Mouse (Mus musculus): ENCODE results near the gene Cers5.
"Not testable (repeated sequence)": the region's sequence is repeated elsewhere in the genome, so short reads cannot be mapped to it uniquely, and the experiment has no call there.

Cers5 gene

DNA sequence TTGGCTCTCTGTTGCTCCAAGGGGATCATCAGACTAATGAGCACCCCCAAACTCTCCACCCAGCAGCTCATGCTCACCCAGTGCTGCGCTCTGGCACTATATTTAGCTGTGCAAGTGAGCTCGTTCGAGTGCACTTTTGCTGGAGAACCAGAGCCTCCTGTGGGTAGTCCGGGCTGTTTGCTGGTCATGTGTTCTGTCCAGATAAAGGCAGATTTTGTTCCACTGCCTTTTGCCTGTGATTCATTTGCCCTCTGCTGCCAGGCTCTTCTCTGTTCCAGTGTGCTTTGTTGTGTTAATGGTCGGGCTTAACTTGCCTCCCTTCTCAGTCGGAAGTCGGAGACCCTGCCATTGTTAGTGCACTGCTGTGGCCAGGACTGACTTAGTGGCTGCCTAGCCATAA, 67.8 kb downstream of the Cers5 start:
- no peak for DNase-seq

DNA sequence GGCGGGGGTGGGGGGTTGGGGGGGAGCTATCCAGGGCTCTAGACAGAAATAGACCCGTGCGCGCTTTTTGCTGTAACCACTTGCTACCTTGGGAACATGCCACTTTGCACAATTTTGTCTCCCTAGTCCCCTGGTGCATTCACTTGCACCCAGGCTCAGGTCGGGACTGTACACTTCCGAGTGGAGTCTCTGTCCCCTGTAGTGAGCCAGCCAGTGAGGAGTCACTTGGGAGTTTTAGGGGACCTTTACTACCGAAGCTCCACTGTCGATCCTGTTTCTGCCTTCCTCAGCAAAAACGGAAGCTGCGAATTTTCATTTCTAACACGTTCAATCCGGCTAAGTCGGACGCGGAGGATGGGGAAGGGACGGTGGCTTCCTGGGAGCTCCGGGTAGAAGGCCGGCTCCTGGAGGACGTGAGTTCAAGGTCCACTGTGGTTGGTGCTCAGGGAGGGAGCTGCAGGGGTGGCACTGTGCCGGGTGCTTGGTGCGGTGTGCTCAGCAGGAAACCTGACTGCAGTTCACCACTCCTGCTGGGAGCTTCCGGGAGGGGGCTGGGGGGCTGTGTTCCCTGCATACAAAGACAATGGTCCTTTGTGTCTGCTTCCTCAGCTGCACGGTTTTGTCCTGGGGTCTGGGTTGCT, 68.5 kb downstream of the Cers5 start:
- DNase-seq = no peak

DNA sequence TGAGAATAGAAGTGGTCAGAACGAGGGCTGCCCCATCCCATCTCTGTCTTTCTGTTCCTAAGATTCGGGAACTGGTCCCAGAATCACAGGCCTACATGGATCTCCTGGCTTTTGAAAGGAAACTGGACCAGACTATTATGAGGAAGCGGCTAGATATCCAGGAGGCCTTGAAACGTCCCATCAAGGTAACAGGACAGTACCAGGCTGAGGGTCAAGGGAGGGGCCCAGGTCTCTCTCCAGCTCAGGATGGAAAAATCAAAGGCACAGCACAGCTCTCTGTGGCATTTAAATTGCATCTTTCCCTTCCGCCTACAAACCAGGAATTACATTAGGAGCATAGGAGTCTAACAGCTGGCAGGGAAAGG, 69.0 kb downstream of the Cers5 start:
- no peak for DNase-seq

DNA sequence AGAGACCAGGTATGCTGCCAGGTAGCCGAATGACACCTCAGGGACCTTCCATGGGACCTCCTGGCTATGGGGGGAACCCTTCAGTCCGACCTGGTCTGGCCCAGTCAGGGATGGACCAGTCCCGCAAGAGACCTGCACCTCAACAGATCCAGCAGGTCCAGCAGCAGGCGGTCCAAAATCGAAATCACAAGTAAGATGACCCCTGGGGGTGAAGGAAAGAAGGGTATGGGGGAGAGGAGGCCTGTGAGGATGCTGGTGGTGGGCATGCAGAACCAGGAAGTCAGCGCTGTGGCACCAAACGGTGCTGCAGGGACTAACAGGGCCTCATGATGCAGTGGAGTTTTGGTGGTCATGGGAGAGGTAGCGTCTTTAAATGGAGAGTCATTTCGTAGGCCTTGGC, 69.6 kb downstream of the Cers5 start:
- DNase-seq = no peak

DNA sequence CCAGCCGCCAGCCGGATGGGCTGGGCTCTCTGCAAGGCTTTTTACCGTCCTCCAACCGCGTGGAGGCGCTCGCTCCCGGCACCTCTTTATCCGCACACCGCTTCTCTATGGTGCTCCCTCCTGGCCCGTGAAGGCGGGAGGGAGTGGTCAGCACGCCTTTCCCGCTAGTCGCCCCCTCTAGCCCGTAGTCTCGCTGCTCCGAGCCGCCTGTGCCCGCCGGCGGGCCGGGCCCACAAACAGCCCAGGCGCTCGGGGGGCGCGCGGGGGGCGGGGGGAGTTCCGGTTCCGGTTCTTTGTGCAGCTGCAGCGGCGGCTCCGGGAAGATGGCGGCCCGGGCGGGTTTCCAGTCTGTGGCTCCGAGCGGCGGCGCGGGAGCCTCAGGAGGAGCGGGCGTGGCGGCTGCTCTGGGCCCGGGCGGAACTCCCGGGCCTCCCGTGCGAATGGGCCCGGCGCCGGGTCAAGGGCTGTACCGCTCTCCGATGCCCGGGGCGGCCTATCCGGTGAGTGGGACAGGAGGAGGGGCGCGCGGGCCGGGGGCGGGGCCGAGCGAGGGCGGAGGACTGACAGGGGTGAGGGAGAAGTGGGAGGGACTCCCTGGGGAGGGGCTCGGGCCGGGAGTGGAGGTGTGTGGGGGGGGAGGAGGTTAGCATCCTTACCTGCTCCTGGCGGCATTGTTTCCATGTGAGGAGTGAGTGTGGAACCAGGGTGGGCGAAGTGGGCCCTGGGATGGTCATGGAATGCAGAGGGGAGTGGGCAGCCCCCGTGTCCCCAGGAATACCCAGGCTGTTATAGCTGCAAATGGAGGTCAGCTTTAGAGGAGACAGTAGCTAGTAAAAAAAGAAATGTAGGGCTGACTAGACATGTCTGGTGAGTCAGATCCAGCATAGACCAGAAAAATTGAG, 70.4 kb downstream of the Cers5 start, which contains the start of gene Smarcd1:
Smarcd1 (plus strand) TSS at position 131 of the 902 bp plus-strand sequence.
- peak; percentile 93 for DNase-seq

DNA sequence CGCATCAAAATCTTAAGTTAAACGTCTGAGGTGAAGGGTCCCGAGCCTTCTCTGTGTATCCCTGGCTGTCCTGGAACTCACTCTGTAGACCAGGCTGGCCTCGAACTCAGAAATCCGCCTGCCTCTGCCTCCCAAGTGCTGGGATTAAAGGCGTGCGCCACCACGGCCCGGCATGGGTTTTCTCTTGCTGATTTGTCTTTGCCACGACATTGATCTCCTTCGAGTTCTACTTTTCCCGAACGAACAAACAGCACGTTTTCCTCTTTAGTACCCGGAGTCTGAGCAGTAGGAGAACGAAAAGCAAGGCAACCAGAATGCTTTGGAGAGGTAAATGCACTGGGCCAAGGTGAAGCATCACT, 71.1 kb downstream of the Cers5 start:
- DNase-seq = not testable (repeated sequence)

- peak; percentile 64 for DNase-seq
Observed at GRCm38 (mm10) chr15:99700219-99701106, 72.2 kb downstream of the Cers5 start.

- no peak for DNase-seq
Observed at GRCm38 (mm10) chr15:99699715-99700114, 73.0 kb downstream of the Cers5 start.

GRCm38 (mm10) chr15:99698533-99699085, 74.1 kb downstream of the Cers5 start:
- DNase-seq = no peak

GRCm38 (mm10) chr15:99697309-99697708, 75.4 kb downstream of the Cers5 start:
- DNase-seq = no peak

DNA sequence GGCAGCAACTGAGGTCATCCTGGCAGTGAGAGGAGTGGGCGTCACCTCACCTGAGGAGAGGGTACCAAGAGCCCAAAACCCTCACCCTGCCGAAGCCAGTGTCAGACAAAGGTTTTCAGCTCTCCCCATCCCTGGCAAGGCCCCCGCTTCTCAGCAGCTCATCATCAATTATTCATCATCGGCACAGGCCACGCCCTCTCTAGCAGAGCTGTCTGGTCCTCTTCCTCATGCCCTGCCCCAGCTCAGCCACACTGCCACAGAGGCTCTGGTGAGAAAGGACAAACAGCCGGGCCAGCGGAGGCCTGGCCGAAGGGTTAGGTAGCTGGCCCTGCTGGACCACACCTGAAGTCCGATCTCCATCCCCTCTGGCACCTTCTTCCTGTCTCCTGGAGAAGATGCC, 80.7 kb downstream of the Cers5 start:
- DNase-seq = no peak

DNA sequence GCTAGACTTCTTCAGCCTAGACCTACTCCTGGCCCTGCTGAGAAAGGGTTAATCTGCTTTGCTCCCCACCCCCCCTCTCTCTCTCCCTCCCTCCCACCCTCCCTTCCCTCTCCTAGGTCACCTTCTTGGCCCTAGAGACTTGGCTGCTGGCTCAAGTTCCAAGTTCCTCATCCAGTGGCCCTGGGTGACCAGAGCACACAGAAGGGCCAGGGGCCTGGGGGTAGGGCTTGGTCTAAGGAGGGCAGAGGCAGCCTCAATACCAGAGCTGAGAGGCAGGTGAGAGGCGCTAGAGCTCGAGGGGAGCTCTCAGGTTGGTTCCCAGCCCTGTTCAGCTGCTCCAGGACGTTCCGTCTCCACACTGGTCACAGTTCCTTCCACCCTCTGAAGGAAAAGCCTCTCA, 81.8 kb downstream of the Cers5 start:
- DNase-seq = no peak

GRCm38 (mm10) chr15:99688712-99689111, 84.0 kb downstream of the Cers5 start:
- DNase-seq = peak; percentile 89
